Mouse (Mus musculus) ES-Bruce4 (cell line): ENCODE measurements around the gene Cntn3.

Experiments
- CTCF ChIP-seq: IDR thresholded peaks from one replicate; pipeline ENCODE4 v1.8.1; 2011; ENCODE audit warnings: low read depth, low read length
- EP300 ChIP-seq: IDR thresholded peaks from 2 replicates; pipeline ENCODE4 v1.6.1; 2011; ENCODE audit warnings: low read depth, low read length; ENCODE audit not compliant: insufficient read depth
- POLR2A ChIP-seq: IDR thresholded peaks from one replicate; pipeline ENCODE4 v1.8.1; 2011; ENCODE audit warnings: low read length; ENCODE audit not compliant: insufficient read depth

GRCm38 (mm10) chr6:102589311-102589710 lies 16.4 kb upstream of the Cntn3 start:
- TF ChIP-seq POLR2A (no peak), CTCF (no peak), EP300 (no peak)
